Mouse (Mus musculus) kidney, adult 11 months (tissue): ENCODE data around the gene 1190007I07Rik.
"Not testable (repeated sequence)": the region's sequence is repeated elsewhere in the genome, so short reads cannot be mapped to it uniquely, and the experiment has no call there.

ENCODE experiments used
- DNase-seq: peaks from one replicate; pipeline ENCODE4 v3.0.0; 2022

Gene 1190007I07Rik

DNA sequence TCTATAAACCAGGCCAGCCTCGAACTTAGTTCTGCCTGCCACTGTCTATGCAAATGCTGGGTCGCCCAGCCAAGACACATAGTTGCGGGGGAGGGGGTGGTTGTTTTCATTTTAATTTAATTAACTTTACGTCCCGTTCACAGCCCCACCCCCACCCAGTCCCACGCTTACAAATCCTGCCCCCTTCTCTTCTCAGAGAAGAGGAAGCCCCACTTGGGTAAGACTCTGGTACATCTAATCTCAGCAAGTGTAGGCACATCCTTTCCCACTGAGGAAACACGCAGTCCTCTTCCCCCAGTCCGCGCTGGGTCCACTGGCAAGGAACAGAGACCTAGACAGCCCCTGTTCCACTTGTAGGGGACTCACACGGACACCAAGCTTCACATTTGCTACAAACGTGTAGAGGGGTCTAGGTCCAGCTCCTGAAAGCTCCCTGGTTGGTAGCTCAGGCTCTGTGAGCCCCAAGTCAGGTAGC is 6.1 kb upstream of the 1190007I07Rik start:
- DNase-seq = no peak

DNA sequence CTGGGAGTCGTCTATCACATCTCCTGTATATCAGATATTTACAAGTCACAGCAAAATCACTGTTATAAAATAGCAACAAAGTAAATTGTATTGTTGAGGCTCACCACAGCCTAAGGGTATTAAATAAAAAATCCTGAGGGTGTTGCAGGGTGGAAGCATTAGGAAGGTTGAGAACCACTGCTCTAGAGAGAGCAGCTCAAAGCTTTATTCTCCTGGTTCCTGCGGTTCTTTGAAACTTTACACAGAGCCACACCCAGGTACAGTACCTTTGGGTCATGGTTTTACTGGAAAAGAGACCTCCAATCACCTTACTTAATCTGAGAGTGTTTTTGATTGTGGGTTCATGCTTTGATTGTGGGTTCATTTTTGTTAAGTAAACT is 515 bp upstream of the 1190007I07Rik start:
- DNase-seq = not testable (repeated sequence)

DNA sequence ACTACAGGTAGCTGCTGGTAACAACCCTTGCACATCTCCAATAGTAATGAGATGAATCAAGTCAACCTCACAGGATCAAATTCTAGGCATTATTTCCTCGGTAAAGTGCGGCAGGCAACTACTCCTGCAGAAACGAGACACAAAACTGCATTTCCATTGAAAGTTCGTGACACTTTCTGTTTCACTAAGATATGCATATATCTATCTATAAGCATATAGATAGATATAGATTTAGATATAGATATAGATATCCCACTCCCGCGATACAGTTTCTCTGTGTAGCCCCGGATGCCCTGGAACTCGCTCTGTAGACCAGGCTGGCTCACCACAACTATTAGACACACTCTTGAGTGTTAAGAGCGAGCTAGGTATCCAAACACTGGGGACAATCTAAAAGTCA is 793 bp downstream of the 1190007I07Rik start:
- DNase-seq = no peak

DNA sequence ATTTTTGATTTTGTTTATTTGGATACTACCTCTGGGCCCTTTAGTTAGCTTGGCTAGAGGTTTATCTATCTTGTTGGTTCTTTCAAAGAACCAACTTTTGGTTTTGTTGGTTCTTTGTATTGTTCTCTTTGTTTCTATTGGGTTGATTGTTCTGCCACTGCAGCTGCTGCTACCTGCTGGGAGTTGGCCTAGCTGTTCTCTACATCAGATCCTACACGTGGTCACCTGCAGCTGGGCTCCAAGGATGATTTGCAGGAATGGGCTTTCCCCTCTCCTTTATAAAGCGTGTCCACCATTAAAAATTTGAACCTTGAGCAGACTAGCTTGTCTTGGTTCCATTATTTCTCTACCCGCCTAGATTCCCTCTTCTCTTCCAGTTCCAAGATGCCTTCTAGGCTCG is 28.6 kb downstream of the 1190007I07Rik start:
- not testable (repeated sequence) for DNase-seq

DNA sequence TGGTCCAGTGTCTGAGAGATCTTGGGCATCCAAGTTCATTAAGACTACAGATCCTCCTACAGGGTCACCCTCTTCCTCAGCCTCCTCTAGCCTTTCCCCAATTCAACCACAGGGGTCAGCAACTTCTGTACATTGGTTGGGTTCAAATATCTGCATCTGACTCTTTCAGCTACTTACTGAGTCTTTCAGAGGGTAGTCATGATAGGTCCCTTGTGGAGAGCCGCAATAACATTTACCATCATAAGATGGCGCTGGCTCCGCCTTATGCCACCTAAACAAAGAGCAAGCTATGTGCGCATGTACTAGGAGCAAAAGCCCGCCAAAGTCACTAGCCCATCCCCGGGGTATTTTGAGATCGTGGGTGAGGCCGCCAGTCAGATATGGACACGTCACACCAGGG is 33.4 kb downstream of the 1190007I07Rik start:
- not testable (repeated sequence) for DNase-seq

DNA sequence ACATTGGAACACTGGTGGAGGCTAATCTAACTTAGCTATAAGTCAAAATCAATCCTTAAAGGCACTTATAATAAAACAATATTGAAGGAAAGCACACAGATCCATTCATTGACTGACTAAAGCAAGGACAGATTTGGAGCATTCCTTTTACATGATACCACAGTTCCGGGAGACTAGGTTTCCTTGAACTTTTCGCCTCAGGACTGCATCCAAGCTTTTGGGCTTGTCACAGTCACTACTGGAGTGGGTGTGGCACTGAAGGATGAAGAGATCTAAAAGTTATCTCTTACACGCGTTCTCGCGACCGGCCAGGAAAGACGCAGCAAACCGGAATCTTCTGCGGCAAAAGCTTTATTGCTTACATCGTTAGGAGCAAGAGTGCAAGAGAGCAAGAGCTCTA is 51.9 kb downstream of the 1190007I07Rik start:
- DNase-seq = not testable (repeated sequence)
